Mouse (Mus musculus) olfactory bulb, adult 2 months (tissue): ENCODE data around the gene Gpr88.

Experiments used
- CTCF ChIP-seq: fragments of 200-500 bp; IDR thresholded peaks from 2 replicates; pipeline ENCODE4 v1.5.1; 2012; ENCODE audit warnings: low read depth, mild to moderate bottlenecking, low read length, moderate library complexity; ENCODE audit not compliant: insufficient read depth
- POLR2A ChIP-seq: fragments of 200-500 bp; IDR thresholded peaks from 2 replicates; pipeline ENCODE4 v1.6.1; 2012; ENCODE audit warnings: mild to moderate bottlenecking, low read depth, low read length, moderate library complexity; ENCODE audit not compliant: insufficient read depth

GRCm38 (mm10) chr3:116209214-116209613 lies 44.1 kb downstream of the Gpr88 start:
- TF ChIP-seq CTCF (no peak), POLR2A (no peak)
